ENCODE assay signal across 26 mouse cellular contexts in the genomic region with DNA sequence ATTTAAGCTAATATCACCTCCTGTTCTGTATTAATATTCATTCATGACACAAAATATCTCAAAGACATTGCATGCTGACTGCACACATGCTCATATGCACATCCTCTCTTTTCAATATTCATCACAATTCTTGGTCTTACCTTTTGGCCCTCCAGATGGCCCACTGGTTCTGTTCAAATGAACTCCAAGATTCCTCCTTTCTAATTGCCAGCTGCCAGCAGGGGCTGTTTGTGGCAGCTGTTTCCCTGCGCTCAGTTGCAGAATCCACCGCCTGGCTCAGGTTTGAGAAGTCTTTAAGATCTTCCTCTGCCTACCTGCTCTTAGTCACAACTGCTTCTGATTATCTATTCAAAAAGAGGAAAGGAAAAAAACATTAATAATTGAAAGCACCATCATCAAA. TPM values are rescaled to one million over a fixed set of nuclear protein-coding genes. Genes with fewer than 3 reads are reported as not detected.
DNase-seq lines count a peak whose midpoint lies in the region; ATAC-seq and TF ChIP-seq lines count a peak whose summit lies in the region.
"Had no signal": no experiment of that assay in that cellular context is flagged by ENCODE, and none has a peak within 500 bp of the region (broad histone marks: within the 10 kb centered on the region; RNA-seq: fewer than 3 reads in every experiment).

No protein-coding gene starts in this region.

- no peak for ATAC-seq in midbrain, postnatal 0 days (ENCODE audit: low FRiP score)
- ATAC-seq: forebrain, embryonic 15.5 days; intestine, postnatal 0 days; Patski had no signal

- no peak overlapping the region for H3K4me3 ChIP-seq in layer of hippocampus, adult 2 months
- H3K4me3 ChIP-seq in midbrain, postnatal 0 days (ENCODE audit: low read depth, low read length) = no peak overlapping the region
- no peak overlapping the region for H3K4me3 ChIP-seq in midbrain, embryonic 10.5 days
- H3K4me3 ChIP-seq: embryonic facial prominence, embryonic 10.5 days; embryonic facial prominence, embryonic 13.5 days; erythroblast, embryonic 14.5 days; forebrain, embryonic 12.5 days; forebrain, embryonic 15.5 days had no signal

- H3K27me3 ChIP-seq in midbrain, postnatal 0 days (ENCODE audit: insufficient read depth, low read length) = no peaks in the 10 kb centered on the region
- no peaks in the 10 kb centered on the region for H3K27me3 ChIP-seq in midbrain, embryonic 10.5 days (ENCODE audit: low read depth, poor library complexity, severe bottlenecking)
- H3K27me3 ChIP-seq: CH12.LX; embryonic facial prominence, embryonic 13.5 days; forebrain, embryonic 12.5 days; forebrain, embryonic 15.5 days had no signal

- no peak overlapping the region for H3K9ac ChIP-seq in midbrain, postnatal 0 days (replicated peaks; ENCODE audit: low read length, poor library complexity, severe bottlenecking)
- H3K9ac ChIP-seq: embryonic facial prominence, embryonic 13.5 days; forebrain, embryonic 12.5 days; forebrain, embryonic 15.5 days; hindbrain, embryonic 14.5 days had no signal

- DNase-seq in cerebellum, postnatal 14 days = peak; percentile 52 to 65
- DNase-seq in cerebellum, adult 11-12 months = no peak
- no peak for DNase-seq in layer of hippocampus, adult 2 months (ENCODE audit: low spot score in 2 of 2)
- DNase-seq in layer of hippocampus, postnatal 14 days (ENCODE audit: low spot score in 2 of 2) = no peak
- DNase-seq in midbrain, postnatal 0 days (ENCODE audit: low spot score) = peak; percentile 66
- no peak for DNase-seq in midbrain, embryonic 10.5 days (ENCODE audit: low spot score)
- DNase-seq: adrenal gland, postnatal 10 days; adrenal gland, postnatal 36 days; B cell, adult 2 months; cerebellum, adult 18-20 months; cerebellum, adult 9-10 months; cerebellum, postnatal 36 days; embryo, embryonic 11 days; gastrocnemius, postnatal 36 days; heart, postnatal 36 days had no signal

- H3K27ac ChIP-seq in layer of hippocampus, adult 2 months = no peak overlapping the region
- H3K27ac ChIP-seq in midbrain, postnatal 0 days (ENCODE audit: low read depth, low read length) = no peak overlapping the region
- H3K27ac ChIP-seq in midbrain, embryonic 10.5 days (replicated peaks) = no peak overlapping the region
- H3K27ac ChIP-seq: embryonic facial prominence, embryonic 10.5 days; embryonic facial prominence, embryonic 13.5 days; forebrain, embryonic 12.5 days; forebrain, embryonic 15.5 days; hindbrain, embryonic 14.5 days had no signal

- no peak overlapping the region for H3K4me2 ChIP-seq in midbrain, postnatal 0 days (ENCODE audit: low read depth, low read length, poor library complexity, severe bottlenecking)
- H3K4me2 ChIP-seq: embryonic facial prominence, embryonic 13.5 days; forebrain, embryonic 12.5 days; forebrain, embryonic 15.5 days; heart, embryonic 11.5 days; hindbrain, embryonic 14.5 days had no signal

- 69% methylated on average over 2 of the region's 2 CpGs for WGBS in midbrain, postnatal 0 days
- 83% methylated on average over 2 of the region's 2 CpGs for WGBS in midbrain, embryonic 10.5 days

- no peaks in the 10 kb centered on the region for H3K9me3 ChIP-seq in midbrain, postnatal 0 days (ENCODE audit: low read length)
- H3K9me3 ChIP-seq in midbrain, embryonic 10.5 days (replicated peaks) = no peaks in the 10 kb centered on the region
- H3K9me3 ChIP-seq: embryonic facial prominence, embryonic 10.5 days; embryonic facial prominence, embryonic 13.5 days; forebrain, embryonic 12.5 days; forebrain, embryonic 15.5 days had no signal

- peak; percentile 15; the same call in 1 of the 2 replicates for TF ChIP-seq CTCF in layer of hippocampus, adult 2 months (conservative IDR thresholded peaks at IDR 0.05)
- no peak for TF ChIP-seq CTCF in midbrain, postnatal 0 days (IDR thresholded peaks at IDR 0.05)

- no peaks in the 10 kb centered on the region for H3K4me1 ChIP-seq in midbrain, postnatal 0 days (ENCODE audit: insufficient read depth, low read length)
- no peaks in the 10 kb centered on the region for H3K4me1 ChIP-seq in midbrain, embryonic 10.5 days
- H3K4me1 ChIP-seq: embryonic facial prominence, embryonic 10.5 days; embryonic facial prominence, embryonic 13.5 days; forebrain, embryonic 12.5 days; forebrain, embryonic 15.5 days had no signal

- no peaks in the 10 kb centered on the region for H3K36me3 ChIP-seq in midbrain, postnatal 0 days (ENCODE audit: insufficient read depth, low read length)
- no peaks in the 10 kb centered on the region for H3K36me3 ChIP-seq in midbrain, embryonic 10.5 days
- H3K36me3 ChIP-seq: embryonic facial prominence, embryonic 10.5 days; embryonic facial prominence, embryonic 13.5 days; forebrain, embryonic 12.5 days; forebrain, embryonic 15.5 days; G1E had no signal

RNA-seq across cellular contexts. Expression of gene Kctd12, which starts 34.6 kb away (rescaled TPM):
- 100 to 1,000 TPM; 120 to 123 TPM for total RNA-seq in layer of hippocampus, adult 2 months (2021)
- 100 to 1,000 TPM; 101 to 112 TPM for total RNA-seq in layer of hippocampus, postnatal 14 days (2021)
- 125 and 145 TPM in 2 replicates for total RNA-seq in midbrain, postnatal 0 days (2014; rRNA removed)
- polyA plus RNA-seq in midbrain, postnatal 0 days (2015; fragmentation: Nextera tagmentation; extraction: Ambion mirVana) = 11.4 and 13.0 TPM in 2 replicates
- 5.6 and 6.0 TPM in 2 replicates for polyA plus RNA-seq in midbrain, embryonic 10.5 days (2016; fragmentation: Nextera tagmentation; extraction: Ambion mirVana)

Comparison
In these comparisons a context has a peak if more than half of its experiments do, and no peak if none do; other contexts are left out.
1. DNase-seq: peak in cerebellum, postnatal 14 days (2 of 2) and midbrain, postnatal 0 days (single experiment); none in cerebellum, adult 11-12 months (single experiment), layer of hippocampus, adult 2 months (0 of 2), layer of hippocampus, postnatal 14 days (0 of 2) and midbrain, embryonic 10.5 days (single experiment).